Mouse (Mus musculus) liver, adult 2 months (tissue): ENCODE results near the gene Nelfa. TPM values are rescaled to one million over a fixed set of nuclear protein-coding genes. Genes with fewer than 3 reads are reported as not detected.

Experiments used
- DNase-seq: peaks from one replicate; pipeline ENCODE4 v3.0.0-alpha.2; 2011; ENCODE audit warnings: low read depth, low spot score; ENCODE audit errors: extremely low read depth
- H3K27ac ChIP-seq: fragments of 200-500 bp; replicated peaks from 2 replicates; pipeline ENCODE4 v1.5.1; 2012; ENCODE audit warnings: low read depth, mild to moderate bottlenecking, control low read depth, inconsistent platforms, low read length; ENCODE audit not compliant: insufficient read depth
- H3K27me3 ChIP-seq: fragments of 200-500 bp; 2 replicates; pipeline ENCODE4 v1.6.1; 2012; ENCODE audit warnings: mild to moderate bottlenecking, moderate library complexity, low read length, inconsistent platforms; ENCODE audit not compliant: control insufficient read depth, insufficient read depth
- H3K36me3 ChIP-seq: fragments of 200-500 bp; 2 replicates; pipeline ENCODE4 v1.6.1; 2012; ENCODE audit warnings: low read length, inconsistent platforms; ENCODE audit not compliant: control insufficient read depth, insufficient read depth
- H3K4me1 ChIP-seq: fragments of 200-500 bp; 2 replicates; pipeline ENCODE4 v1.6.1; 2011; ENCODE audit warnings: low read length; ENCODE audit not compliant: control insufficient read depth, insufficient read depth
- H3K4me3 ChIP-seq: fragments of 200-500 bp; 2 replicates; pipeline ENCODE4 v1.5.1; 2011; ENCODE audit warnings: low read depth, mild to moderate bottlenecking, control low read depth, low read length, moderate library complexity; ENCODE audit not compliant: insufficient read depth
- H3K79me2 ChIP-seq: fragments of 200-500 bp; 2 replicates; pipeline ENCODE4 v1.6.1; 2012; ENCODE audit warnings: inconsistent platforms, mild to moderate bottlenecking, low read length, moderate library complexity; ENCODE audit not compliant: control insufficient read depth, insufficient read depth
- H3K9ac ChIP-seq: fragments of 200-500 bp; 2 replicates; pipeline ENCODE4 v1.6.1; 2012; ENCODE audit warnings: low read depth, mild to moderate bottlenecking, control low read depth, inconsistent platforms, low read length
- CTCF ChIP-seq: fragments of 200-500 bp; IDR thresholded peaks from 2 replicates; pipeline ENCODE4 v1.5.1; 2011; ENCODE audit warnings: low read depth, low read length, control low read depth
- POLR2A ChIP-seq: fragments of 200-500 bp; IDR thresholded peaks from 2 replicates; pipeline ENCODE4 v1.6.1; 2011; ENCODE audit warnings: low read length, control low read depth; ENCODE audit not compliant: insufficient read depth; ENCODE audit errors: extremely low read depth
- WGBS: fragments of 180-500 bp; shearing (Covaris S2); methylation state at CpG from one replicate; pipeline ENCODE4 v1.1.7; 2018; 5-methylcytosine and 5-hydroxymethylcytosine counted together
- polyA plus RNA-seq: library from polyadenylated mRNA; depleted of rRNA; stranded (reverse); fragments of >200 nt; gene quantifications from 2 replicates; pipeline ENCODE4 v1.2.3, GENCODE M21; 2012
- total RNA-seq: library from RNA; depleted of rRNA; stranded (reverse); fragments of >200 nt; gene quantifications from 2 replicates; pipeline ENCODE4 v1.2.3, GENCODE M21; 2014

Gene Nelfa
- total and polyA plus RNA-seq, 2 experiments = 2.6 to 16.8 TPM

GRCm38 (mm10) chr5:33898671-33899070 is 37.5 kb downstream of the Nelfa start:
- Histone ChIP-seq H3K36me3 (peaks cover 53% of the 10 kb centered on the region), H3K27ac (no peak overlapping the region), H3K79me2 (no peaks in the 10 kb centered on the region), H3K9ac (no peak overlapping the region), H3K4me3 (no peak overlapping the region), H3K4me1 (no peaks in the 10 kb centered on the region; the same call in 1 of the 2 replicates), H3K27me3 (no peaks in the 10 kb centered on the region)
- no peak for DNase-seq
- 94% methylated on average over 9 of the region's 9 CpGs for WGBS
- TF ChIP-seq POLR2A (no peak), CTCF (no peak)

GRCm38 (mm10) chr5:33897158-33897557 is 39.1 kb downstream of the Nelfa start:
- 72% methylated on average over 2 of the region's 2 CpGs for WGBS
- no peak overlapping the region for H3K9ac ChIP-seq
- H3K4me3 ChIP-seq = no peak overlapping the region
- H3K4me1 ChIP-seq = no peaks in the 10 kb centered on the region
- no peaks in the 10 kb centered on the region for H3K79me2 ChIP-seq
- no peak overlapping the region for H3K27ac ChIP-seq
- TF ChIP-seq POLR2A (no peak), CTCF (no peak)
- no peaks in the 10 kb centered on the region for H3K27me3 ChIP-seq
- peaks cover 55% of the 10 kb centered on the region for H3K36me3 ChIP-seq
- no peak for DNase-seq

- H3K27me3 ChIP-seq = no peaks in the 10 kb centered on the region
- H3K9ac ChIP-seq = no peak overlapping the region
- no peak overlapping the region for H3K4me3 ChIP-seq
- no peak for DNase-seq
- peaks cover 47% of the 10 kb centered on the region for H3K36me3 ChIP-seq
- H3K27ac ChIP-seq = no peak overlapping the region
- H3K79me2 ChIP-seq = no peaks in the 10 kb centered on the region
- WGBS = 93% methylated on average over 9 of the region's 9 CpGs
- H3K4me1 ChIP-seq = no peaks in the 10 kb centered on the region
- no peak for TF ChIP-seq POLR2A
Measured at GRCm38 (mm10) chr5:33895116-33895515, 41.1 kb downstream of the Nelfa start.

GRCm38 (mm10) chr5:33893406-33893805 is 42.8 kb downstream of the Nelfa start:
- H3K4me3 ChIP-seq = no peak overlapping the region
- no peak for DNase-seq
- TF ChIP-seq POLR2A (no peak), CTCF (no peak)
- no peaks in the 10 kb centered on the region for H3K79me2 ChIP-seq
- no peak overlapping the region for H3K9ac ChIP-seq
- WGBS = 94% methylated on average over 6 of the region's 6 CpGs
- H3K4me1 ChIP-seq = no peaks in the 10 kb centered on the region
- peaks cover 45% of the 10 kb centered on the region for H3K36me3 ChIP-seq
- no peak overlapping the region for H3K27ac ChIP-seq
- no peaks in the 10 kb centered on the region for H3K27me3 ChIP-seq

- WGBS = 92% methylated on average over 4 of the region's 4 CpGs
- no peak for TF ChIP-seq CTCF
- TF ChIP-seq POLR2A = no peak
- peaks cover 43% of the 10 kb centered on the region for H3K36me3 ChIP-seq
Measured at GRCm38 (mm10) chr5:33881118-33881517, 55.1 kb downstream of the Nelfa start.

GRCm38 (mm10) chr5:33875472-33875871 is 60.7 kb downstream of the Nelfa start:
- H3K4me1 ChIP-seq = no peaks in the 10 kb centered on the region
- no peaks in the 10 kb centered on the region for H3K27me3 ChIP-seq
- no peaks in the 10 kb centered on the region for H3K79me2 ChIP-seq
- no peak overlapping the region for H3K9ac ChIP-seq
- H3K36me3 ChIP-seq = peaks cover 23% of the 10 kb centered on the region
- WGBS = 96% methylated on average over 1 of the region's 1 CpGs
- no peak for DNase-seq
- H3K4me3 ChIP-seq = no peak overlapping the region
- no peak overlapping the region for H3K27ac ChIP-seq
- TF ChIP-seq CTCF (no peak), POLR2A (no peak)

More at GRCm38 (mm10) chr5:33881118-33881517, 55.1 kb downstream of the Nelfa start:
- Histone ChIP-seq H3K9ac (no peak overlapping the region), H3K27ac (no peak overlapping the region), H3K4me1 (no peaks in the 10 kb centered on the region), H3K4me3 (no peak overlapping the region), H3K79me2 (no peaks in the 10 kb centered on the region), H3K27me3 (no peaks in the 10 kb centered on the region)
- no peak for DNase-seq
